Mouse (Mus musculus) CD8-positive naive resting alpha-beta T cell, adult 2 months (primary cell): ENCODE results near the gene Bche.

Source experiments
- DNase-seq, 2 experiments: peaks; one replicate each; pipeline ENCODE4 v3.0.0; 2022; ENCODE audit warnings: low read depth in 2 of 2, low spot score in 2 of 2

The Bche gene

GRCm38 (mm10) chr3:73708410-73708714 is at the start of gene Bche:
Gene Bche (minus strand): TSS chr3:73708415.
- no peak for DNase-seq

- no peak for DNase-seq
These were observed 33.8 kb upstream of the Bche start for GRCm38 (mm10) chr3:73741998-73742397.

GRCm38 (mm10) chr3:73731677-73732076 is 23.5 kb upstream of the Bche start:
- no peak for DNase-seq

DNA sequence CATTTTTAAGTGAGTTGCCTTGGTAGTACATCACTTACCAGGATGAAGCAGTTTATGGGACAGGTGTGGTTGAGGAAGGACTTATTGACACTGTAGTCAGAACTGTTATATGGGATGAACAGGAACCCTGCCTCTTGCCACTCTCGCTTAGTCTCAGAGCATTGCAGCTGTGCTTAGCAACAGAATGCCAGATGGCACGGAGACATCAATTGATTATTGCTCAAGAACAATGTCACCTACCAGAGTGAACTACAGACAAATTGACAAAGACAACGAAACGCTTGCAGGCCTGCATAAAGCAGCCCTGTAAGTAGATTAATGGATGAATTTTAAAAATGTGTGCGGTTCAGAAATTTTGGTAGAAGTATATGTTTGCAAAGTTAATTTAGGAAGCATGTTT is 21.3 kb upstream of the Bche start:
- DNase-seq, result no peak

- DNase-seq, result no peak
These were observed 17.5 kb upstream of the Bche start for GRCm38 (mm10) chr3:73725711-73726110.

DNA sequence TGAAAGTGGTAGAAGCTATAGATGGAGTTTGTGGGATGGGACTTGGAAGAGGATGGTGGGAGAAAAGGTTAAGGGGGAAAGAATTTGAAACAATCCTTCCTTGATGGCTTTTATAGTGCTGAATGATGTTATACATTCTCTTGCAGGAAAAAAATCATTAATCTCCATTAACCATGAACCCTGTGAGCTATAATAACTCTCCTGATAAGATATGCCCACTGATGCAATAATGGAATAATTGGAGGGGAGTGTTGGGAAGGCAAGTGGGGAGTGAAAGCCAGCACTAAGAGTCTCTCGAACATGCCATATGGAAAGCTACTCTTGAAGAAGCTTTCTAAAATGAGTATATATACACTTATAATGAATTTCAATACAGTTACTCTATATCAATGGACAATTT is 16.7 kb upstream of the Bche start:
- DNase-seq, result no peak

- no peak for DNase-seq
These were observed 9.5 kb upstream of the Bche start for GRCm38 (mm10) chr3:73717610-73718284.

DNA sequence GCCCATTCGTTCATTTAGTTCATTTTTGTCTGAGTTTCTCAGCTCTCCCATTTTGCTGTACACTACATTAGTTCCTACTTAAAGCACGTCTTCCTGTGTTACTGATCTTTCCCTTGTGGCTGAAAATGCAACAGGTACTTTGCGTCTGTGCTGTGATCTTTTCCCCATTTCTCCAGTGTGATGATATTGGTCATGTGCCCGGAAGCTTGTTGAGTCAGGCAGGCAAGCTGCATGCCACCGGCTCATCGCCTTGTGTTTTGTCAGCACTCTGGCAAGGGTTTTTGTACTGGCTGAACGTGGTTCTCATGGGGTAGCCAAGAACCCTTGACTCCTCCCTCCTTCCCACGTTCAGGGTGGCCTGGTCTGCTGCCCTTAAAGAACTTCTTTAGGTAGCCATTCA is 1.7 kb upstream of the Bche start:
- DNase-seq, result no peak

GRCm38 (mm10) chr3:73707461-73708409 is 480 bp downstream of the Bche start:
- no peak for DNase-seq

GRCm38 (mm10) chr3:73706544-73706943 is 1.7 kb downstream of the Bche start:
- DNase-seq, result no peak

DNA sequence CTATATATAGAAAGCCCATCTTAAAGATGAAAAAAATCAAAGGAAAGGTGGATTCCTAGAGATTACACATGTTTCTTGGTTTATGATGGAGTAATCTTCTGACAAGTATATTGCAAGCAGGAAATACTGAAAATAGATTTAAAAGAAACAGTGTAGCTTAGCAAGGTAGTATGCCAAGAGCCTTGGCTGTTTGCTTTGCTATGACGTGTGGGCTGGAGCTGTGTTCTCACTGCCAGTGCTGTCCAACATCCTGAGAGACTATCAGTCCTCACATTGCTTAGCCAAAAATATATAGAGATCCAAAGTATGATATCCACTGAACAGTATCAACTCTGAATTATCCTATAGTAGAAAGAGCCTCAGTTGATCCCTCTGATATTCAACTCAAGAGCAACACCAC is 9.3 kb downstream of the Bche start:
- DNase-seq, result no peak

GRCm38 (mm10) chr3:73673333-73673732 is 34.9 kb downstream of the Bche start:
- no peak for DNase-seq

- no peak for DNase-seq
These were observed 40.0 kb downstream of the Bche start for GRCm38 (mm10) chr3:73668172-73668571.

DNA sequence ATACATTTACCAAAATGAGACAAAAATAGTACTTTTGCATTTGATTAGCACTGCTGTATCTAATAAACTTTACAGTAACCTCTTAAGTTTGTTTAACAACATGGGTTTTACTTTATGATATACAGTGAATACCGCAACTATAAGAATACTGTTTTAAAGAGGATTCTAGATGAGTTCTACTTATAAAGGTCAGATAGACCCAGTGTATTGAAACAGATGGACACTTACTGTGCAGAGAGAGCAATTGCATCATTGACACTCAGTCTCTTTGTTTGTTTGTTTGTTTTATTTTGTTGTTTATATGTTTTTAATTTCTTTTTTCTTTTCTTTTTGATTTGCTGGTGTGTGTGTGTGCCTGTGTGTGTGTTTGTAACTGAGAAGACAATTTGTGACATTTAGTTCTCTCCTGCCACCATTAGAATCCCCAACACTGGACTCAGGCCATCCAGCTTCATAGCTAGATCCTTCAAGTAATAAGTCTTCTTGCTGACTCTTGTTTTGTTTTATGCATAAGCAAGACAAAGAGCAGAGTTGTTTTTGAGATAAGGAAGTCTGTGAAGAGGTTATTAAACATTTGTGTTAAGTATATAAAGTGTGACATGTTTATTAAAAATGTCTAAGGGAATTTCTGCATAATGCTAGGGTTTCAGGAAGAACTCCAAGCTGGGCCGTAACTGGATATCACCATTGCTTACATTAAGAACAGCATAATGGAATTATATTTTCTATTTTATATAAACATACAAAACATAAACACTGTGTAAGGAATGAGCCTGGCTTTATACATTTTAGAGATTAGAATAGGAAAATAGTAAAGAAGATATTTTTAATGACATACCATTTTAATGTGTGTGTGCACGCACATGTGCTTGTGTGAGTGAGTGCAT is 40.7 kb downstream of the Bche start:
- no peak for DNase-seq

GRCm38 (mm10) chr3:73650281-73650680 is 57.9 kb downstream of the Bche start:
- DNase-seq, result no peak

DNA sequence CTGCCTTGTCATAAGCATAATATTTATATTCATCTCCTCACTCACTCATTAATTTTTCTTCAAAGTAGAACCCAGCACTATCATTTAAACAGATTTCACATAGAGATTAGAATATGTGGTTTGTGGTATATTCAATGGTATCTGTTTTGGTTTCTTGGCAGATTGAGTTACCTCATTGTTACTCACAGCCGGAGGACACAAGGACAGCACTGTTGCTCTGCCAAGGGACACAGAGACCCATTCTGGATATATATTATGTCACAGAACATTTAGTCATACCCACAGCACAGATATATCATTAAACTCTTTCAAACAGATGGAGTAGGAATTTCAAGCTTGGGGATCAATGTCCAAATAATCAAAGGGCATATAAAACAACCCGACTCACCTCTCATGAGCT is 61.2 kb downstream of the Bche start:
- DNase-seq, result no peak

DNA sequence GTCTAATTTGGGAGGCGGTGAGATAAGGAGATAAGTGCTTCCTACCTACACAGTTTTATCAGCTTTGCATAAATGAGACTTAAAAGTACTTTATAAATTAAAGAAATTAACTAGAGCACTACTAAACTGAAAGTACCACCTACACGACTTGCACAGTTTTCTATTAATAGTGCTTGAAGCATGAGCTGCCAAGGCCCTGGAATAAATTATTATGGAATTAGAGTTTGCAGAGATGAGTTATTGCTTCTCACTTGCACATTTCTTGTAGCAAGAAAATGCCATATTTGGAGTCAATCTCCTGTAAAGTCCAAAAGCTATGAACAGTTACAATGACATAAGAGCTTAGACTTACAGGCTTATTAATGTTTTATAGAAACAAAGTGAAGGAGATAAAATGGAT is 96.8 kb downstream of the Bche start:
- no peak for DNase-seq

GRCm38 (mm10) chr3:73591757-73592533 is 116.3 kb downstream of the Bche start:
- no peak for DNase-seq
